Mouse (Mus musculus): Measurements from ENCODE around the gene Klrc1. TPM values are rescaled to one million over a fixed set of nuclear protein-coding genes. Genes with fewer than 3 reads are reported as not detected.

Klrc1 gene
- 3.2 and 5.7 TPM in 2 replicates for polyA plus RNA-seq (2012; ENCODE audit: low replicate concordance)

DNA sequence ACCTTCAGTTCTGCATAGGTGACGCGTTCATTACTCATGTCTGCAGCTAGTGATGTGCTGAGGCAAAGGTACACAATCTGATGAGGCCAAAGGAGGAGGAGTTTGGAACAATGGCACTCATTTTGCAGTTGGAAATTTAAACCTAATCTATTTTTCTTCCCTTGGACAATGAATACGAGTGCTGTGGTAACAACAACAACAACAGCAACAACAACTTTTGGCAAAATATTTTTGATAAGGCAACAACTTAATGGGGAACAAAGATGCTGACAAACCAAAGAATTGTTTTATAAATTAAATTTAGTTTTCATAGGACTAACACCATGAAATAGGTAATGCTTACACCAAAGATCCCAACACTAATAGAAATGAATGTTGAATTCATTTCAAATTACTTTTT, at the start of gene Klrc1:
Klrc1 (minus strand) TSS at position 101 of the 400 bp plus-strand sequence.

GRCm38 (mm10) chr6:129717032-129717431, 38.3 kb upstream of the Klrc1 start, which contains the start of gene Klri1:
Klri1 (minus strand) TSS chr6:129717132.

GRCm38 (mm10) chr6:129660589-129660988, 18.2 kb downstream of the Klrc1 start, which contains the start of gene Klrc2:
Klrc2 (minus strand) TSS chr6:129660689.

DNA sequence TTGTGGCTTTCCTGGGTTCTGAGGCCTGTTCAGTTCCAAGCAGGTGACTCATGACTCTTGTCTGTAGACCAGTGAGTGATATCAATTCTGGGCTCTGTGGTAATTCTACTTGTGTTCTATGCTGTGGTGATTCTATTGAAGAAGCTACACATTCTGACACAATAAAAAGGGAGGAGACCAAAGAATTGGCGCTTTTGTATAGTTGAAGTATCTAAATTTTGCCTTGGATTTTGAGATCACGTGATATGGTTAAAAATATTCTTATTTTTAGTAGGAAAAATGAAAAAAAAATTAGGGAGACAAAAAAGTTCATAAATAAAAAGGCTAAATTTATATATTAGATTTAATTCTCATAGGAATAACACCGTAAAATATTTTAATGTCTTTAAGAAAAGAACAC, 35.5 kb downstream of the Klrc1 start, which contains the start of gene Klrc3:
Klrc3 (minus strand) TSS at position 101 of the 400 bp plus-strand sequence.

DNA sequence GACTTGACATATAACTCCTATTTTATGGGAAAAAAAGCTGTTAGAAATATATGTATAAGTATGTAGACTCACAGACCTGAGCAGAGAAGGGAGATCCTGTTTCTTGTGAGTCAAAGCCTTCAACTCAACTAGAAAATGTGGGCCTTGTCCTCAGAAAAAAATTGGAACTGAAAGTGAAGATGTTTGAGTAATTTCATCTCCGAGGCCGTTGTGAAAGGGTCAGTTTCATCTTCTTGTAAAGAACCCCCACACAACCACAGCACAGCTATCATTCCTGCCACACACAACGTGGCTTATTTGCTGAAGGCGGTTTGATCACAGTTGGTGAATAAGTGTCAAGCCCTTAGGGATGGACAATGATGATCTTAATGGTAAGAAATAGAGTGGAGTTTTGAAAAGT, 55.0 kb downstream of the Klrc1 start, which contains the start of gene Klrk1:
Klrk1 (minus strand) TSS at position 130 of the 400 bp plus-strand sequence.

Other genes starting within 250 kb of the Klrc1 start
- gene Clec1a, start 227.0 kb downstream of the Klrc1 start, polyA plus RNA-seq (2012; ENCODE audit: low replicate concordance): 0.07 TPM in 1 of 2 replicates, not detected in the other
- 0.15 and 0.17 TPM in 2 replicates for gene Olr1, start 171.8 kb downstream of the Klrc1 start, polyA plus RNA-seq (2012; ENCODE audit: low replicate concordance)
- not detected in 2 replicates for gene Tmem52b, start 166.4 kb downstream of the Klrc1 start, polyA plus RNA-seq (2012; ENCODE audit: low replicate concordance)
- gene Gabarapl1, start 145.8 kb downstream of the Klrc1 start, polyA plus RNA-seq (2012; ENCODE audit: low replicate concordance): 12.9 and 13.7 TPM in 2 replicates
- 0.93 and 1.4 TPM in 2 replicates for gene Klre1, start 101.1 kb downstream of the Klrc1 start, polyA plus RNA-seq (2012; ENCODE audit: low replicate concordance)
- 1.9 and 3.4 TPM in 2 replicates for gene Klrd1, start 87.2 kb downstream of the Klrc1 start, polyA plus RNA-seq (2012; ENCODE audit: low replicate concordance)
- gene Klrk1, start 55.1 kb downstream of the Klrc1 start, polyA plus RNA-seq (2012; ENCODE audit: low replicate concordance): 2.8 and 4.9 TPM in 2 replicates
- gene Klrc3, start 35.6 kb downstream of the Klrc1 start, polyA plus RNA-seq (2012; ENCODE audit: low replicate concordance): 0.36 TPM in 1 of 2 replicates, not detected in the other
- 0.08 and 0.15 TPM in 2 replicates for gene Klrc2, start 18.3 kb downstream of the Klrc1 start, polyA plus RNA-seq (2012; ENCODE audit: low replicate concordance)
- gene Klri1, start 38.2 kb upstream of the Klrc1 start, polyA plus RNA-seq (2012; ENCODE audit: low replicate concordance): 0.28 and 1.3 TPM in 2 replicates
- 0.23 and 0.52 TPM in 2 replicates for gene Klri2, start 61.5 kb upstream of the Klrc1 start, polyA plus RNA-seq (2012; ENCODE audit: low replicate concordance)
- not detected in 2 replicates for gene Gm156, start 105.3 kb upstream of the Klrc1 start, polyA plus RNA-seq (2012; ENCODE audit: low replicate concordance)
- gene Gm17631, start 183.7 kb upstream of the Klrc1 start, polyA plus RNA-seq (2012; ENCODE audit: low replicate concordance): not detected in 2 replicates
- 0.91 and 1.8 TPM in 2 replicates for gene Klra17, start 197.7 kb upstream of the Klrc1 start, polyA plus RNA-seq (2012; ENCODE audit: low replicate concordance)
- not detected in 2 replicates for gene Klra5, start 238.7 kb upstream of the Klrc1 start, polyA plus RNA-seq (2012; ENCODE audit: low replicate concordance)

All from hematopoietic multipotent progenitor cell, adult 10-12 weeks (in vitro differentiated cells).